Comparison of ENCODE assay signal across 8 mouse cellular contexts in the genomic region with DNA sequence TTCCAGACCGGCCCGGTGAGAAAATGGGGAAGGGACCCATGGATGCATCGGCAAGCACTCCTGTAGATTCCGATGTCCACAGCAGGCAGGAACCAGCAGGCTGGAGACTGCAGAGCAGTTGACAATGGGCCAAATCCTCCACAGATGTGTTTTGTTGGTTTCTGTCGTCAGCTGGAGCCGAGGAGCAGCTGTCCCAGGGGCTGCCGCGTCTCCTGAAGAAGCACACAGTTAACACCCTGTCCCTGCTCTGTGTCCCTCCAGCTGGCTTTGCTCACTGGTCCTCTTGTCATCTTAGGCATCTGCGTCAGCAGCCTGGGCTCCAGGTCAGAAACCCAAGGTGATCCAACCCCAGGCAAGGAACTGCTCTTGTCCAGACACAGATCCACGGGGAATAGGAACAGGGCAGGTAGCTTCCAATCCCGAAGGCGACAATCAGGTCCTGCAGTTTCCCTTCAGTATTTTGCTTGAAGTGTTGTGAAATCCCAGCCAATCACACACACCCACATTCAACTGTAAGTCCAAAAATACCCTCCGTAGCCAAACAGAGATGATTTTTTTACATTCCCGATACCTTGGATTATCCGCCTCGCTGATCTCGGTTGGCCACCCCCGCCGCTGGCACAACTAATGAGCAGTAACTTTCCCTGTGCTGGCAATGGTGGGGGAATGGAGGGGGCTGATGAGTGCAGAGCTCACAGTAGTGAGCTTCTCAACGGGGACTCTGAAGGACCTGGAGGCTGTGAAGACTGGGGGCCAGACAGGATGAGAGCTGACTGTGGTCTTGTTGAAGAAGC.
DNase-seq lines count a peak whose midpoint lies in the region; ATAC-seq lines count a peak whose summit lies in the region.

No protein-coding gene starts in this region.

- H3K4me3 ChIP-seq in heart, embryonic 14.5 days (ENCODE audit: control insufficient read depth in 1 of 2, insufficient read depth in 1 of 2, low read depth in 1 of 2, low read length in 2 of 2), result no peak overlapping the region

- H3K27ac ChIP-seq in heart, embryonic 14.5 days (replicated peaks in 1 of 2; ENCODE audit: control insufficient read depth in 1 of 2, insufficient read depth in 1 of 2, low read depth in 2 of 2, low read length in 2 of 2), result no peak overlapping the region

- ATAC-seq in heart, embryonic 14.5 days (ENCODE audit: insufficient number of reproducible peaks, insufficient read depth, low FRiP score, low read depth), result peak; percentile 44

- no peak overlapping the region for H3K9ac ChIP-seq in heart, embryonic 14.5 days (ENCODE audit: low read length)

- 0 out of 2 replicates have a peak overlapping the region, but pooled peaks have one; percentile 19 for H3K4me2 ChIP-seq in heart, embryonic 14.5 days (ENCODE audit: low read length)

- no peaks in the 10 kb centered on the region for H3K36me3 ChIP-seq in heart, embryonic 14.5 days (ENCODE audit: control insufficient read depth, insufficient read depth, low read length)

- H3K27me3 ChIP-seq in heart, embryonic 14.5 days (ENCODE audit: control insufficient read depth, insufficient read depth, low read length), result peaks cover 10% of the 10 kb centered on the region

- H3K9me3 ChIP-seq in heart, embryonic 14.5 days (ENCODE audit: control insufficient read depth, low read length), result no peaks in the 10 kb centered on the region

- H3K4me1 ChIP-seq in heart, embryonic 14.5 days (ENCODE audit: control insufficient read depth in 2 of 2, insufficient read depth in 2 of 2, low read length in 2 of 2), result peaks cover 7 to 21% of the 10 kb centered on the region in 2 experiments; a peak in 3 of 4 replicates

- WGBS in heart, embryonic 14.5 days, result 44% methylated on average over 20 of the region's 20 CpGs

- peak; percentile 44 to 71 for DNase-seq in frontal cortex, adult 2 months (ENCODE audit: extremely low spot score in 1 of 2, low spot score in 1 of 2)
- DNase-seq in frontal cortex, postnatal 25 days (ENCODE audit: low spot score in 2 of 2), result no peak
- DNase-seq in Muller cell, postnatal 12 days (ENCODE audit: inconsistent ontology term), result peak; percentile 68
- DNase-seq in kidney, postnatal 4 days, result peak; percentile 65 to 71
- no peak for DNase-seq in adrenal gland, postnatal 4 days (ENCODE audit: low spot score in 2 of 2)
- DNase-seq in cerebellum, postnatal 14 days, result no peak
- no peak for DNase-seq in ovary, postnatal 10 days (ENCODE audit: low spot score)

Comparison
In these comparisons a context has a peak if more than half of its experiments do, and no peak if none do; other contexts are left out.
1. DNase-seq: peak in frontal cortex, adult 2 months (2 of 2), Muller cell, postnatal 12 days (single experiment) and kidney, postnatal 4 days (2 of 2); none in frontal cortex, postnatal 25 days (0 of 2), adrenal gland, postnatal 4 days (0 of 2), cerebellum, postnatal 14 days (0 of 2) and ovary, postnatal 10 days (single experiment).